Mouse (Mus musculus) olfactory bulb, adult 2 months (tissue): ENCODE measurements around the gene Zzef1.

ENCODE experiments used
- CTCF ChIP-seq: fragments of 200-500 bp; IDR thresholded peaks from 2 replicates; pipeline ENCODE4 v1.5.1; 2012; ENCODE audit warnings: low read depth, mild to moderate bottlenecking, low read length, moderate library complexity; ENCODE audit not compliant: insufficient read depth
- POLR2A ChIP-seq: fragments of 200-500 bp; IDR thresholded peaks from 2 replicates; pipeline ENCODE4 v1.6.1; 2012; ENCODE audit warnings: mild to moderate bottlenecking, low read depth, low read length, moderate library complexity; ENCODE audit not compliant: insufficient read depth

GRCm38 (mm10) chr11:72925067-72925466 lies 129.0 kb downstream of the Zzef1 start:
- no peak for TF ChIP-seq POLR2A
- no peak for TF ChIP-seq CTCF
